Mouse (Mus musculus): ENCODE data around the gene Aipl1. TPM values are rescaled to one million over a fixed set of nuclear protein-coding genes. Genes with fewer than 3 reads are reported as not detected.
A peak's percentile ranks its signal among the peaks of the same experiment; 100 is the strongest.

Gene Aipl1
- polyA plus RNA-seq, 1 experiment from 2014 or later = 0.29 TPM

GRCm38 (mm10) chr11:72016518-72017252, 20.6 kb downstream of the Aipl1 start:
- no peaks in the 10 kb centered on the region for H3K36me3 ChIP-seq (ENCODE audit: control insufficient read depth, insufficient read depth, low read length)
- no peak for DNase-seq
- ATAC-seq (ENCODE audit: low FRiP score, low TSS enrichment) = no peak
- no peak overlapping the region for H3K27ac ChIP-seq (replicated peaks; ENCODE audit: low read depth, low read length)
- H3K9me3 ChIP-seq (ENCODE audit: control insufficient read depth, low read length) = no peaks in the 10 kb centered on the region
- peaks cover 7% of the 10 kb centered on the region for H3K4me1 ChIP-seq (ENCODE audit: control insufficient read depth, insufficient read depth, low read length)
- no peak overlapping the region for H3K4me2 ChIP-seq (ENCODE audit: low read length)
- H3K4me3 ChIP-seq (replicated peaks; ENCODE audit: low read depth, low read length) = no peak overlapping the region
- 83% methylated on average over 13 of the region's 13 CpGs for WGBS
- H3K27me3 ChIP-seq (ENCODE audit: control insufficient read depth, insufficient read depth, low read length) = no peaks in the 10 kb centered on the region
- H3K9ac ChIP-seq (replicated peaks; ENCODE audit: low read length) = no peak overlapping the region

GRCm38 (mm10) chr11:72014674-72015073, 22.6 kb downstream of the Aipl1 start:
- H3K4me3 ChIP-seq (replicated peaks; ENCODE audit: low read depth, low read length) = no peak overlapping the region
- WGBS = 52% methylated on average over 4 of the region's 4 CpGs
- H3K9me3 ChIP-seq (ENCODE audit: control insufficient read depth, low read length) = no peaks in the 10 kb centered on the region
- peaks cover 24% of the 10 kb centered on the region for H3K4me1 ChIP-seq (ENCODE audit: control insufficient read depth, insufficient read depth, low read length)
- H3K4me2 ChIP-seq (ENCODE audit: low read length) = no peak overlapping the region
- no peaks in the 10 kb centered on the region for H3K27me3 ChIP-seq (ENCODE audit: control insufficient read depth, insufficient read depth, low read length)
- DNase-seq = no peak
- no peak overlapping the region for H3K27ac ChIP-seq (replicated peaks; ENCODE audit: low read depth, low read length)
- no peak overlapping the region for H3K9ac ChIP-seq (replicated peaks; ENCODE audit: low read length)
- H3K36me3 ChIP-seq (ENCODE audit: control insufficient read depth, insufficient read depth, low read length) = no peaks in the 10 kb centered on the region
- no peak for ATAC-seq (ENCODE audit: low FRiP score, low TSS enrichment)

DNA sequence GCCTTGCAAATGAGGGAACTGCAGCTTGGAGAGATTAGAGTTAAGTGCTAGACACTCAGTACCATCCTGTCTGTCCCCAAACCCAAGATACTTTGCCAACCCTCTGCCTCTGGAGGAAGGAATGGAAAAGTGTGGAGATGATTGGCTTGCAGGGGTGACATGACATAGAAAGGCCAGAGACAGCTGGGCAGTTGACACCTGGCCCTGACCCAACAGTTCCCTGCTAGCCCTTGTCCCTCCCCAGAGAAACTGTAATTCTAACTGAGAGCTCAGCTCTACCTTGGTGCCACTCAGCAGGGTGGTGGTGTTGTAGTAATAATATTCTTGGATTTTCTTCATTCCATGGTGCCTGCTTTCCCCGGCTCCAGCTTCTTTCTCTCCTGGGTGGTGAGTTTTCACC, 25.4 kb downstream of the Aipl1 start:
- DNase-seq = no peak
- no peaks in the 10 kb centered on the region for H3K27me3 ChIP-seq (ENCODE audit: control insufficient read depth, insufficient read depth, low read length)
- no peak overlapping the region for H3K9ac ChIP-seq (replicated peaks; ENCODE audit: low read length)
- no peak for ATAC-seq (ENCODE audit: low FRiP score, low TSS enrichment)
- H3K9me3 ChIP-seq (ENCODE audit: control insufficient read depth, low read length) = no peaks in the 10 kb centered on the region
- 0 out of 2 replicates have a peak overlapping the region, but pooled peaks have one; percentile 19 for H3K4me2 ChIP-seq (ENCODE audit: low read length)
- WGBS = 76% methylated on average over 1 of the region's 1 CpGs
- H3K27ac ChIP-seq (replicated peaks; ENCODE audit: low read depth, low read length) = peak overlapping the region; percentile 70
- H3K4me1 ChIP-seq (ENCODE audit: control insufficient read depth, insufficient read depth, low read length) = peaks cover 24% of the 10 kb centered on the region
- no peaks in the 10 kb centered on the region for H3K36me3 ChIP-seq (ENCODE audit: control insufficient read depth, insufficient read depth, low read length)
- H3K4me3 ChIP-seq (replicated peaks; ENCODE audit: low read depth, low read length) = no peak overlapping the region

DNA sequence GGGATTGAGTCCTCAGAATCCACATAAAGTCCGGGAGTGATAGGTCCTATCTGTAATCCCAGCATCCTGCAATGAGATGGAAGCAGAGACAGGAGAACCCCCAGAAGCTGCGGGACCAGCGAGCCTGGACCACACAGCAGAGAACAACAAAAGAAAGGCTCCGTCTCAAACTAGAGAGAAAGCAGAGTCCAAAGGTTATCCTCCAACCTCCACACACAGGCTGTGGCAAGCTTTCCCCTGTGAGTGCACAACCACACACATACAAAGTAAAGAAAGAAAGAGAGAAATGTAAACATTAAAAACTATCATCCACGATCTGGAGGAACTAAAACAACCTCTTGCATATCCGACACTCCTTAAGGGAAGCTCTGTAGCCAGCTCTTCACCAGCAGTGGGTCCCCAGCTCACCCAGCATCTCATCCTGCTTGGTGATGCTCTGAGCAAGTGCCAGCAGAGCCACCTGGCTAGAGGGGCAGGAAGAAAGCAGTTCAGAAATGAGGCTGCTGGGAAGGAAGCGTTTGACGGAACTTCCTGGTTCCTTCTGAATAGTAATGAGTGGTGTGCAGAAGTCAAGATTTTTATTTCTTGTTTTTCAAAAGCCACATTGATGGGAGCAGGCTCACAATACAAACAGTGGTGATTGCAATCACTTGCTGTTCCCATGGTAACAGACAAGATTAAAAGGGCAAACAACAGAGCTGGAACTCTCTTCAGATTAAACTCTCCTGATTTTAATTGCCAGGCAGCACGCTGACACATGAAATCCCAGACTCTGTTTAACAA, 26.2 kb downstream of the Aipl1 start:
- Histone ChIP-seq H3K36me3 (ENCODE audit: control insufficient read depth, insufficient read depth, low read length) (no peaks in the 10 kb centered on the region), H3K4me1 (ENCODE audit: control insufficient read depth, insufficient read depth, low read length) (peaks cover 24% of the 10 kb centered on the region), H3K9me3 (ENCODE audit: control insufficient read depth, low read length) (no peaks in the 10 kb centered on the region), H3K4me3 (replicated peaks; ENCODE audit: low read depth, low read length) (no peak overlapping the region), H3K9ac (replicated peaks; ENCODE audit: low read length) (0 out of 2 replicates have a peak overlapping the region, but pooled peaks have one; percentile 18), H3K27ac (replicated peaks; ENCODE audit: low read depth, low read length) (peak overlapping the region; percentile 70), H3K4me2 (ENCODE audit: low read length) (peak overlapping the region; percentile 19; the same call in 1 of the 2 replicates), H3K27me3 (ENCODE audit: control insufficient read depth, insufficient read depth, low read length) (no peaks in the 10 kb centered on the region)
- ATAC-seq (ENCODE audit: low FRiP score, low TSS enrichment) (no peak), DNase-seq (peak; percentile 62)
- 29% methylated on average over 9 of the region's 9 CpGs for WGBS

- Histone ChIP-seq H3K9me3 (ENCODE audit: control insufficient read depth, low read length) (no peaks in the 10 kb centered on the region), H3K9ac (replicated peaks; ENCODE audit: low read length) (no peak overlapping the region)
- ATAC-seq (ENCODE audit: low FRiP score, low TSS enrichment) = no peak
These were observed 26.9 kb downstream of the Aipl1 start for GRCm38 (mm10) chr11:72010367-72010766.

GRCm38 (mm10) chr11:72005547-72005946, 31.8 kb downstream of the Aipl1 start:
- H3K4me1 ChIP-seq (ENCODE audit: control insufficient read depth, insufficient read depth, low read length) = peaks cover 6% of the 10 kb centered on the region; the same call in 1 of the 2 replicates
- no peak for DNase-seq
- no peak overlapping the region for H3K4me3 ChIP-seq (replicated peaks; ENCODE audit: low read depth, low read length)
- H3K27ac ChIP-seq (replicated peaks; ENCODE audit: low read depth, low read length) = no peak overlapping the region
- H3K4me2 ChIP-seq (ENCODE audit: low read length) = no peak overlapping the region
- no peaks in the 10 kb centered on the region for H3K36me3 ChIP-seq (ENCODE audit: control insufficient read depth, insufficient read depth, low read length)
- no peaks in the 10 kb centered on the region for H3K27me3 ChIP-seq (ENCODE audit: control insufficient read depth, insufficient read depth, low read length)
- 91% methylated on average over 6 of the region's 6 CpGs for WGBS
- no peaks in the 10 kb centered on the region for H3K9me3 ChIP-seq (ENCODE audit: control insufficient read depth, low read length)
- ATAC-seq (ENCODE audit: low FRiP score, low TSS enrichment) = no peak
- no peak overlapping the region for H3K9ac ChIP-seq (replicated peaks; ENCODE audit: low read length)

More at GRCm38 (mm10) chr11:72010367-72010766, 26.9 kb downstream of the Aipl1 start:
- 47% methylated on average over 5 of the region's 5 CpGs for WGBS
- H3K27me3 ChIP-seq (ENCODE audit: control insufficient read depth, insufficient read depth, low read length) = no peaks in the 10 kb centered on the region
- peak overlapping the region; percentile 34 for H3K27ac ChIP-seq (replicated peaks; ENCODE audit: low read depth, low read length)
- H3K4me3 ChIP-seq (replicated peaks; ENCODE audit: low read depth, low read length) = no peak overlapping the region
- no peaks in the 10 kb centered on the region for H3K36me3 ChIP-seq (ENCODE audit: control insufficient read depth, insufficient read depth, low read length)
- no peak overlapping the region for H3K4me2 ChIP-seq (ENCODE audit: low read length)
- DNase-seq = peak; percentile 70
- peaks cover 24% of the 10 kb centered on the region for H3K4me1 ChIP-seq (ENCODE audit: control insufficient read depth, insufficient read depth, low read length)

DNA sequence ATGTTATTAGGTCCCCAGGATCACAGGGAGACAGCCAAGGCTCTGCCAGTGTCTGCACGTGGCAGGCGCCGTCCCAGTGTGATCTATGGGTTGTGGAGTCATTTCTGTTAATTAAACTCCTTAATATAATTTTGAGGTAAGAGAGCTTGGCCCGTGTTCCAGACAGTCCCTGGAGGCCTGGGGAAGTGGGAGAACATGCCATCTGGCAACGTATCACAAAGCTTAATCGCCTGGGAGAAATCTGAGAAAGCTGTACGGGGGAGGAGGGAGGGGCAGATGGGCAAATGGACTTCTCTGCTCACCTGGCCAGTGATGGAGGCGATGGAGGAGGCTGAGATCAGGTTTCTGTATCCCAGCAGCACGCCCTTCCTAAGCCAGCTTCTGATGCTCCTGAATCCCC, 34.1 kb downstream of the Aipl1 start:
- H3K27ac ChIP-seq (replicated peaks; ENCODE audit: low read depth, low read length) = no peak overlapping the region
- H3K4me2 ChIP-seq (ENCODE audit: low read length) = no peak overlapping the region
- WGBS = 52% methylated on average over 9 of the region's 9 CpGs
- H3K27me3 ChIP-seq (ENCODE audit: control insufficient read depth, insufficient read depth, low read length) = no peaks in the 10 kb centered on the region
- H3K36me3 ChIP-seq (ENCODE audit: control insufficient read depth, insufficient read depth, low read length) = no peaks in the 10 kb centered on the region
- H3K9me3 ChIP-seq (ENCODE audit: control insufficient read depth, low read length) = no peaks in the 10 kb centered on the region
- no peaks in the 10 kb centered on the region for H3K4me1 ChIP-seq (ENCODE audit: control insufficient read depth, insufficient read depth, low read length)
- no peak overlapping the region for H3K9ac ChIP-seq (replicated peaks; ENCODE audit: low read length)
- H3K4me3 ChIP-seq (replicated peaks; ENCODE audit: low read depth, low read length) = no peak overlapping the region
- ATAC-seq (ENCODE audit: low FRiP score, low TSS enrichment) (no peak), DNase-seq (no peak)

- H3K4me1 ChIP-seq (ENCODE audit: control insufficient read depth, insufficient read depth, low read length) = no peaks in the 10 kb centered on the region
- DNase-seq (no peak), ATAC-seq (ENCODE audit: low FRiP score, low TSS enrichment) (no peak)
- no peaks in the 10 kb centered on the region for H3K36me3 ChIP-seq (ENCODE audit: control insufficient read depth, insufficient read depth, low read length)
- WGBS = 49% methylated on average over 13 of the region's 13 CpGs
- no peak overlapping the region for H3K9ac ChIP-seq (replicated peaks; ENCODE audit: low read length)
- H3K27ac ChIP-seq (replicated peaks; ENCODE audit: low read depth, low read length) = no peak overlapping the region
- no peaks in the 10 kb centered on the region for H3K27me3 ChIP-seq (ENCODE audit: control insufficient read depth, insufficient read depth, low read length)
- no peaks in the 10 kb centered on the region for H3K9me3 ChIP-seq (ENCODE audit: control insufficient read depth, low read length)
- H3K4me3 ChIP-seq (replicated peaks; ENCODE audit: low read depth, low read length) = no peak overlapping the region
- no peak overlapping the region for H3K4me2 ChIP-seq (ENCODE audit: low read length)
These were observed 35.0 kb downstream of the Aipl1 start for GRCm38 (mm10) chr11:72002138-72002853.

All from midbrain, embryonic 14.5 days (tissue).